Mouse (Mus musculus): ENCODE measurements around the gene Dnah10. TPM values are rescaled to one million over a fixed set of nuclear protein-coding genes. Genes with fewer than 3 reads are reported as not detected.

The Dnah10 gene
- polyA plus RNA-seq, 1 experiment: 0.09 TPM

DNA sequence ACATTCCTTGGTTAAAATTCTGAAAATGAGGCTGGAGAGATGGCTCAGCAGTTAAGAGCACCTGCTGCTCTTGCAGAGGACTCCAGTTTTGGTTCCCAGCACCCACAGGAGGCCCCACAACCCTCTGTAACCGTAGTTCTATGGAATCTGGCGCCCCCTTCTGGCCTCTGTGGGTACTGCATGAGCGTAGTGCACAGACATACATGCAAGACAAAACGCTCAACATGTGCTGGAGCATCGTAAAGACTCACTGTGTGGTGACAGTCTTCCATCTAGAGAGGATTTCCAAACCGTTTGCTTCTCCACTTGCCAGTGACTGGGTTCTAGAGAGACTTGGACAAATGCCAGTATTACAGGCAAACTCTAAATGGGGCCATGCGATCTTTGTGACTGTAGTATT, 60.8 kb downstream of the Dnah10 start:
- Histone ChIP-seq H3K4me3 (replicated peaks) (no peak overlapping the region), H3K27me3 (replicated peaks) (peaks cover 20% of the 10 kb centered on the region)

DNA sequence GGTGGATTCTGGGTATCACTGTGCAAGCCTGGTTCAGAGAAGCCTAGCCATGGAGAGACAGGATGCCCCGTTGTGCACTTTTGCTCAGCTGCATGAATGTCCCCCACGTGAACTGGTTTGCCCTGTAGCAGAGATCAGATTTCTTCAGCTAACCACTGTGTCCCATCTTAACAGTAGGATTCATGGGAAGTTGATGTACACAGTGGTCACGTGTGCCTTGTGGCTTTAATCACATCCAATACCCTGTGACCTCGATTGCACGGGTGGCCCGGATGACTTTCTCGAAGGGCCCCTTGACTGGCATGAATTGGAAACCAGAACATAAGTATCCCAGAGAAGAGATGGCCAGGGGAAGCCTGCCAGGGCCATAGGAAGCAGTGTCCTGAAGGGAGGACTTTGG, 67.2 kb downstream of the Dnah10 start:
- Histone ChIP-seq H3K4me3 (replicated peaks) (no peak overlapping the region), H3K9me3 (peaks cover 3% of the 10 kb centered on the region; the same call in 1 of the 2 replicates), H3K4me1 (no peaks in the 10 kb centered on the region), H3K27me3 (replicated peaks) (peaks cover 40% of the 10 kb centered on the region), H3K36me3 (replicated peaks; ENCODE audit: low read length) (no peaks in the 10 kb centered on the region)
- TF ChIP-seq FLI1 (IDR thresholded peaks at IDR 0.05; ENCODE audit: low read length): no peak
- TF ChIP-seq GATA1 (IDR thresholded peaks at IDR 0.05; ENCODE audit: borderline replicate concordance, low read length): no peak

More for the DNA sequence above, 60.8 kb downstream of the Dnah10 start:
- TF ChIP-seq FLI1 (IDR thresholded peaks at IDR 0.05; ENCODE audit: low read length) (no peak), GATA1 (IDR thresholded peaks at IDR 0.05; ENCODE audit: borderline replicate concordance, low read length) (no peak)
- Histone ChIP-seq H3K36me3 (replicated peaks; ENCODE audit: low read length) (no peaks in the 10 kb centered on the region), H3K4me1 (no peaks in the 10 kb centered on the region), H3K9me3 (peaks cover 11% of the 10 kb centered on the region)

DNA sequence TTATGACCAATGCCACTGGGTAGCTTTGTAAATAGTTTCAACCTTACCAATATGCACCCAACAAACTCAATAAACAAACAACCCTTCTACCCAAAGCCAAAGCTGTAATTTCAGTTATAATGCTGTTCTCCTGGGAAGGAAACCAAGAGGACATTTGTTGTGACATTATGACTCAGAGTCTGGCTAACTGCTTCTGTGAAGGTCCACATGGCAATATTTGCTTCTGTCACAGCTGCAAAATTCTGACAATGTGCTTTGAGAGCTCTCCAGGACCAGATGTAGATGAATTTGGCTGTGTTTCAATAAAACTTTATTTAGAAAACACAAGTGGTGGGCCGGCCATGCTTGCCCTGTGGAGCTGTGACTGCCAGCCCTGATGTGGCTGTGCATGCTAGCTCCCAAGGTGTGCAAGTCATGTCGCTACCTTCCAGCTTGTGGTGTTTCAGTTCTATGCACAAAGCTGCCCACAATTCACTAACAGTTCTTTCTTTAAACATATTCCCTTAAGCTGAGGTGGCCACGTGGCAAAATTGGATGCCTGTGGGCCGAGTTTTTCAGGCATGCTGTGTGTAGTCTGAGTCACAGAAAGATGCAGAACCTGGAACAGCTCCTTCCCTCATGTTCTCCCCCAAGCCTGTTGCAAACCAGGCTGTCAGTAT, 85.0 kb downstream of the Dnah10 start:
- Histone ChIP-seq H3K27me3 (replicated peaks) (peaks cover 52% of the 10 kb centered on the region), H3K9me3 (peaks cover 16% of the 10 kb centered on the region), H3K36me3 (replicated peaks; ENCODE audit: low read length) (no peaks in the 10 kb centered on the region), H3K4me1 (peaks cover 6% of the 10 kb centered on the region), H3K4me3 (replicated peaks) (no peak overlapping the region)
- TF ChIP-seq GATA1 (IDR thresholded peaks at IDR 0.05; ENCODE audit: borderline replicate concordance, low read length) (no peak), FLI1 (IDR thresholded peaks at IDR 0.05; ENCODE audit: low read length) (no peak)

DNA sequence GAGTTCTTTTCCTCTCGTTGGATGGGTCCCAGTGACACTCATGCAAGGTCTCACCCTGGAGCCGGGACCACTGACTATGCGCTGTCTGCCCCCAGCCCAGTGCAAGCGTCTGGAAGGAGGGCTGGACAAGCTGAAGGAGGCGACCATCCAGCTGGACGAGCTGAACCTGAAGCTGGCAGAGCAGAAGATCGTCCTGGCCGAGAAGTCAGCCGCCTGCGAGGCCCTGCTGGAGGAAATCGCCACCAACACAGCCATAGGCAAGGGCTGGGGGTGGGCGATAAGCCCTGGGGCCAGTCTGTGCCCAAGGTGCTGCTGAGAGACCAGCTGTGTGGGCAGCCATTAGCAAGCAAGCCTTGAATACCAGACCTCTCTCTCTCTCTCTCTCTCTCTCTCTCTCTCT, 87.6 kb downstream of the Dnah10 start:
- TF ChIP-seq GATA1 (IDR thresholded peaks at IDR 0.05; ENCODE audit: borderline replicate concordance, low read length) (no peak), FLI1 (IDR thresholded peaks at IDR 0.05; ENCODE audit: low read length) (no peak)
- no peaks in the 10 kb centered on the region for H3K36me3 ChIP-seq (replicated peaks; ENCODE audit: low read length)
- no peak overlapping the region for H3K4me3 ChIP-seq (replicated peaks)
- H3K9me3 ChIP-seq: peaks cover 17% of the 10 kb centered on the region
- peaks cover 56% of the 10 kb centered on the region for H3K27me3 ChIP-seq (replicated peaks)
- peaks cover 9% of the 10 kb centered on the region for H3K4me1 ChIP-seq

DNA sequence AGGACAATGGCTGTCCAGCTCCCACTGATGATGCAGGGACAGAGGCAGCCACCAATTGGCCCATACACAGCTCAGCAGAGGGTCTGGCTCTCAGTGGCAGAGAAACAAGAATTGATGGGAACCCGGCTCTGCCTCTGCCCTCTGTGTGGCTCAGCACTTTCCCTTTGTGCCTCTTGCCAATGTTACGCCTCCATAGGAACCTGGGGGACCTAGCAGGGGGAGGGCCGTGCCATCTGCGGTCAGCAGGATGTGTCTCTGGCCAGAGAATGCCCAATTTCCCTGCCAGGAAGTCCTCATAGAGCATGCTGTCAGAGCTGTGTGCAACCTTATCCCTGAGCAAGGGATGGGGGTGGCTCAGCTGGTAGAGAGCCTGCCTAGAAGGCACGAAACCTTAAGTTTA, 89.9 kb downstream of the Dnah10 start:
- Histone ChIP-seq H3K4me1 (peaks cover 9% of the 10 kb centered on the region), H3K4me3 (replicated peaks) (peak overlapping the region; percentile 15)
- TF ChIP-seq GATA1 (IDR thresholded peaks at IDR 0.05; ENCODE audit: borderline replicate concordance, low read length): no peak
- no peak for TF ChIP-seq FLI1 (IDR thresholded peaks at IDR 0.05; ENCODE audit: low read length)

DNA sequence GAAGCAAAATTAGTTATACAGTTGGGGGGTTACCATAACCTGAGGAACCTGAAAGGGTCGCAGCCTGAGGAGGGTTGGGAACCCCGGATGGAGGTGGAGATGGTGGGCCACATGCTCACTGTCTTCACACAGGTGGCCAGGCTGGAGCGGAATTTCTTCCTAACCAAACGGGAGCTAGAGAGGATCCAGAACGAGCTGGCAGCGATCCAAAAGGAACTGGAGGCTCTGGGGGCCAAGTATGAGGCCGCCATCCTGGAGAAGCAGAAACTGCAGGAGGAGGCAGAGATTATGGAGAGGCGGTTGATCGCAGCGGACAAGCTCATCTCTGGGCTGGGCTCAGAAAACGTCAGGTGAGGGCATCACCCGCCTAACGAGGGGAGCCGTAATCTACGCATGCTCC, 92.2 kb downstream of the Dnah10 start:
- Histone ChIP-seq H3K27me3 (replicated peaks) (peaks cover 64% of the 10 kb centered on the region), H3K4me1 (peaks cover 9% of the 10 kb centered on the region), H3K36me3 (replicated peaks; ENCODE audit: low read length) (no peaks in the 10 kb centered on the region), H3K4me3 (replicated peaks) (no peak overlapping the region), H3K9me3 (peaks cover 27% of the 10 kb centered on the region)
- TF ChIP-seq FLI1 (IDR thresholded peaks at IDR 0.05; ENCODE audit: low read length): no peak
- TF ChIP-seq GATA1 (IDR thresholded peaks at IDR 0.05; ENCODE audit: borderline replicate concordance, low read length): no peak

More for the DNA sequence above, 89.9 kb downstream of the Dnah10 start:
- Histone ChIP-seq H3K36me3 (replicated peaks; ENCODE audit: low read length) (no peaks in the 10 kb centered on the region), H3K9me3 (peaks cover 23% of the 10 kb centered on the region), H3K27me3 (replicated peaks) (peaks cover 62% of the 10 kb centered on the region)

DNA sequence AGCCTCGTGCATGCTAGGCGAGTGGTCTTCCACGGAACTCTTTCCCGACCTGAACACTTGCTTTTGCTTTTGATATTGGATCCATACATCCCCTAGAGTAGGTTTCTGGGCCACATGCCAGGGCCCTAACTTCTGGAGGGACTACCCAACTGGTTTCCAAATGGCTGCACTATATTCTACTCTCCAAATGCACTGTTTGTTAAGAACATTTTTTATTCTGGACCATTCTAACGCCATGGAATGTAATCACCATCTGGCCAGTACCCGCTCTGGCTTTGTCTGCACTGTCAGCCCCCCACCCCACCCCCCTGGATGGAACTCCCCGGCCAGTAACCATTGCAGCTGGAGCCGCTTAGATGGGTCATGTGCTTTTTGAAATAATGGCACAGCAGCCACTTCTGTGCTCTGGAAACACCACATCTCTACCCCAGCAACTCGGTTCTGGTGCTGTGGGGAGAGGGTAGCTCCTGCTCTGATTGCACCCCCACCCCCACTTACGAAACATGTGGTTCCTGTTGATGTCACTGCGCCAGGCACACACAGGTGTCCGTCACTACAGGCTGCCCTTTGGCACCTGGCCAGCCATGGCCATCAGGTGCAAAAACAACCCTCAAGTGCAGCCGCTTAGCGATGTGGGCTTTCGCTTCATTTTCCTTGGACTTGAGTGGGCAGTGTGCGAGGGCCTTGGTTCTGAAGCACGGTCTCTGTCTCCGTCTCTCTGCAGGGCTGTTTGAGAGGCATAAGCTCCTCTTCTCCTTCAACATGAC, 97.4 kb downstream of the Dnah10 start:
- TF ChIP-seq GATA1 (IDR thresholded peaks at IDR 0.05; ENCODE audit: borderline replicate concordance, low read length) (no peak), FLI1 (IDR thresholded peaks at IDR 0.05; ENCODE audit: low read length) (no peak)
- no peak overlapping the region for H3K4me3 ChIP-seq (replicated peaks)
- peaks cover 13% of the 10 kb centered on the region for H3K4me1 ChIP-seq
- H3K27me3 ChIP-seq (replicated peaks): peaks cover 64% of the 10 kb centered on the region
- peaks cover 27% of the 10 kb centered on the region for H3K9me3 ChIP-seq
- H3K36me3 ChIP-seq (replicated peaks; ENCODE audit: low read length): no peaks in the 10 kb centered on the region

DNA sequence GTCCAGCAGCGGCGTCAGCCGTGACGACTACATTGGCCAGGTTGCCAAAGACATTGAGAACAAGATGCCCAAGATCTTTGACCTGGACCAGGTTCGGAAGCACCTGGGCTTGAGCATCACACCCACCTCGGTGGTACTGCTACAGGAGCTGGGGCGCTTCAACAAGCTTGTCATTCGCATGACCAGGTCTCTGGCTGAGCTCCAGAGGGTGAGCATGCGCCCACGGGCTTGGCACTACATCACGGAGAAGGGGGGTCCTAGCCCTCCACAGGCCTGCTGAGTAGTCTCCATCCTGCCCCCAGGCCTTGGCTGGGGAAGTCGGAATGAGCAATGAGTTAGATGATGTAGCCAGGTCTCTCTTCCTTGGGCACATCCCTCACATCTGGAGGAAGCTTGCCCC, 105.4 kb downstream of the Dnah10 start:
- H3K9me3 ChIP-seq: no peaks in the 10 kb centered on the region
- TF ChIP-seq GATA1 (IDR thresholded peaks at IDR 0.05; ENCODE audit: borderline replicate concordance, low read length) (no peak), FLI1 (IDR thresholded peaks at IDR 0.05; ENCODE audit: low read length) (no peak)
- peaks cover 80% of the 10 kb centered on the region for H3K27me3 ChIP-seq (replicated peaks)
- H3K4me3 ChIP-seq (replicated peaks): no peak overlapping the region
- H3K4me1 ChIP-seq: peaks cover 26% of the 10 kb centered on the region
- peaks cover 11% of the 10 kb centered on the region for H3K36me3 ChIP-seq (replicated peaks; ENCODE audit: low read length)

DNA sequence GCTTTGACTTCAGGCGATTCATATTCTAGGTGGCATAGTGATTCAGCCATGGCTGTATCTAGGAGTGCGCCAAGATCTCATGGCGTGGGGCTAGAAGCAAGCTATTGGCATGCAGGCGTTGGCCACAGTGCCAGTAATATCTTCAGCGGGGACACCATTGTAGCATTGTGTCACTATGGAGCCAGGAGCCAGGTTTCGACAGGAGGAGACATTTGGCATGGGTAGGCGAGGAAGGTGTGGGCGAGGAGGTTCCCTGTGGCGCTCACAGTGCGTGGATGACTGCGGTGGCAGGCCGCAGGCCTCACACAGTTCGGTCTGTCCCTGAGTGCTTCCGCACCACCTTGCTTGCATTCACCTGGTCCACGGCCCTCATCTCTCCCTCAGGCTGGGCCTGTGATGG, 110.3 kb downstream of the Dnah10 start:
- peaks cover 14% of the 10 kb centered on the region for H3K4me1 ChIP-seq
- H3K4me3 ChIP-seq (replicated peaks): no peak overlapping the region
- peaks cover 65% of the 10 kb centered on the region for H3K27me3 ChIP-seq (replicated peaks)
- H3K9me3 ChIP-seq: no peaks in the 10 kb centered on the region
- peaks cover 54% of the 10 kb centered on the region for H3K36me3 ChIP-seq (replicated peaks; ENCODE audit: low read length)
- TF ChIP-seq GATA1 (IDR thresholded peaks at IDR 0.05; ENCODE audit: borderline replicate concordance, low read length) (no peak), FLI1 (IDR thresholded peaks at IDR 0.05; ENCODE audit: low read length) (no peak)

DNA sequence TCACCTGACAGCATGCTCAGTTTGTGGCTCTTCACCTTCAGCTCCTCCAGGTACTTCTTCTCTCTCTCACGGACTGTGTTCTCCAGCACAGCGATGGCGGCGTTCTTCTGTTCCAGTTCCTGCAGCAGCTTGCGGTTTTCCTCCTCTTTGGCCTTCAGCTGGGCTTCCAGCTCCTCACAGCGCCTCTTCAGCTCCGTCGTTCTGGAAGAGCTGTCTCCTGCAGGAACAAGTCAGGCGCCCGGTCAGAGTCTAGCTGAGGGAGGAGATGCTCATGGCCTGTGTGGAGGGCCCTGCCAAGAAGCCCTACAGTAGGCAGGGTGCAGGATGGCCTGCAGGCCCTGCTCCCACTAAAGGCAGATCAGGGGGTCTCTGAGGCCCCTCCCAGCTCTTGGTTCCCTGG, 111.2 kb downstream of the Dnah10 start:
- Histone ChIP-seq H3K27me3 (replicated peaks) (peaks cover 61% of the 10 kb centered on the region), H3K9me3 (no peaks in the 10 kb centered on the region), H3K36me3 (replicated peaks; ENCODE audit: low read length) (peaks cover 57% of the 10 kb centered on the region), H3K4me3 (replicated peaks) (no peak overlapping the region), H3K4me1 (peaks cover 22% of the 10 kb centered on the region)
- no peak for TF ChIP-seq FLI1 (IDR thresholded peaks at IDR 0.05; ENCODE audit: low read length)
- TF ChIP-seq GATA1 (IDR thresholded peaks at IDR 0.05; ENCODE audit: borderline replicate concordance, low read length): no peak
